Mouse (Mus musculus) liver, postnatal 0 days (tissue): Measurements from ENCODE around the gene Rnf43. TPM values are rescaled to one million over a fixed set of nuclear protein-coding genes. Genes with fewer than 3 reads are reported as not detected.
A peak's percentile ranks its signal among the peaks of the same experiment; 100 is the strongest.

Experiments used
- ATAC-seq: fragments of 200-750 bp; cut with Nextera tagmentation; 2 replicates; pipeline ENCODE4 v1.8.0; 2017; ENCODE audit warnings: mild to moderate bottlenecking, moderate library complexity
- DNase-seq: peaks from one replicate; pipeline ENCODE4 v3.0.0-alpha.2; 2016
- H3K27ac ChIP-seq: fragments of 300-500 bp; sonication (generic); 2 replicates; pipeline ENCODE4 v1.5.1; 2014; ENCODE audit warnings: antibody characterized with exemption, moderate library complexity, mild to moderate bottlenecking, low read depth
- H3K27me3 ChIP-seq: fragments of 300-500 bp; sonication (generic); 2 replicates; pipeline ENCODE4 v1.6.1; 2014; ENCODE audit warnings: low read length, control low read depth, mixed read lengths; ENCODE audit not compliant: insufficient read depth
- H3K36me3 ChIP-seq: fragments of 300-500 bp; sonication (generic); replicated peaks from 2 replicates; pipeline ENCODE4 v1.6.1; 2014; ENCODE audit warnings: mild to moderate bottlenecking, control low read depth, low read length, moderate library complexity, mixed read lengths; ENCODE audit not compliant: insufficient read depth
- H3K4me1 ChIP-seq: fragments of 300-500 bp; sonication (generic); 2 replicates; pipeline ENCODE4 v1.6.1; 2014; ENCODE audit warnings: antibody characterized with exemption, mild to moderate bottlenecking, control low read depth; ENCODE audit not compliant: insufficient read depth
- H3K4me2 ChIP-seq: fragments of 300-500 bp; sonication (generic); 2 replicates; pipeline ENCODE4 v1.6.1; 2014; ENCODE audit warnings: low read depth, mild to moderate bottlenecking, low read length, moderate library complexity, mixed read lengths
- H3K4me3 ChIP-seq: fragments of 300-500 bp; sonication (generic); 2 replicates; pipeline ENCODE4 v1.5.1; 2014; ENCODE audit warnings: low read depth, low read length
- H3K9ac ChIP-seq: fragments of 300-500 bp; sonication (generic); replicated peaks from 2 replicates; pipeline ENCODE4 v1.6.1; 2014; ENCODE audit warnings: mild to moderate bottlenecking, moderate library complexity
- H3K9me3 ChIP-seq: fragments of 300-500 bp; sonication (generic); 2 replicates; pipeline ENCODE4 v1.6.1; 2016; ENCODE audit warnings: mild to moderate bottlenecking, control low read depth, low read length, mixed read lengths
- CTCF ChIP-seq: sonication (generic); IDR thresholded peaks from 2 replicates; pipeline ENCODE4 v1.5.1; 2016; ENCODE audit warnings: antibody characterized with exemption, low read depth
- EP300 ChIP-seq: IDR thresholded peaks from 2 replicates; pipeline ENCODE4 v1.6.1; 2016; ENCODE audit warnings: antibody characterized with exemption, low read depth, mild to moderate bottlenecking
- WGBS: fragments of 180-500 bp; shearing (Covaris S2); extraction: QIAGEN DNeasy Blood & Tissue Kit; methylation state at CpG from one replicate; pipeline ENCODE4 v1.1.7; 2014; ENCODE audit not compliant: insufficient replicate concordance; 5-methylcytosine and 5-hydroxymethylcytosine counted together
- polyA plus RNA-seq: library from polyadenylated mRNA; unstranded; fragments of >200 nt; fragmentation: Nextera tagmentation; extraction: Ambion mirVana; gene quantifications from 2 replicates; pipeline ENCODE4 v1.2.1, GENCODE M21; 2015

Gene Rnf43
- polyA plus RNA-seq, 1 experiment from 2014 or later, result 4.2 TPM

DNA sequence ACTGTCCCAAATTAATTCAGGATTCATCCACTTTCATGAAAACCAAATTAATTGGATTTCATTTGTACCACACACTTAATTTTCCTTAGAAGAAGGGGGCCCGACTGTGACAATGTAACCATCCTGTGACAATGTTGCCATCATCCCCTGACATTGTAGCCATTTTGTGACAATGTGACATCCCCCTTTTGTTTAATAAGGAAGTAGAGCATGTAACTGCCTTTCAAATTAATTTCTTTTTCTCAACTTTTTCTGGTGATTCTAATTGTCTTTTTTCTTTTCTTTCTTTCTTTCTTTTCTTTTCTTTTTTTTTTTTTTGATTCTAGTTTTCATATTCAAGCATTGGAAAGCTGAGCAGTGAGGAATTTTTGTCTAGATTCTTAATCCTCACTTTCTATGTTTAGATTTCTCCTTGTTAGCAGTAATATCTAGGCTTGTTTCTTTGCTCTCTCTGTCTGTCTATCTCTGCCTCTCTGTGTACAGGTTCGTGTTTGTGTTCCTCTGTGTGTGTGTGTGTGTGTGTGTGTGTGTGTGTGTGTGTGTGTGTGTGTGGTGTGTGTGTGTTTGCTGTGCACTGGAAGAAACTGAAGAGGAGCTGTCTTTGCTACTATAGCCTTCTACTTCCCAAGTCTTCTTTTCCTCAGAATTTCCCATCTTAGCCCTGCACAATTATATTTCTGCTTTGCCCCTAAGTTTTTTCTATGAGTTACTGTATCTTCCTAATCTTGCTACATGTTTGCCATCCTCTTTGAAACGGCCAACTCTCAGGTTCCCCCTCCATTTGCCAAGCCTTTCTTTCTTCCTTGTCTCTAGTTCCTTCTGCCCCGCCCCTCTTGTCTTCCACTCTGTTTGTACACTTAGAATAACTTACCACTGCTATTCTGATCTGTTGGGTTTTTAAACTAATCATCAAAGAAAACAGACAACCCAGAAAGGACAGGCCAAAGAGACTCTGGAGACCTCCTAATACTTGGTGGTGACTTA is 4.9 kb downstream of the Rnf43 start:
- H3K9ac ChIP-seq, result no peak overlapping the region
- no peaks in the 10 kb centered on the region for H3K36me3 ChIP-seq
- H3K27me3 ChIP-seq, result no peaks in the 10 kb centered on the region
- no peaks in the 10 kb centered on the region for H3K9me3 ChIP-seq
- H3K4me2 ChIP-seq, result peak overlapping the region; percentile 38
- H3K4me3 ChIP-seq, result no peak overlapping the region
- no peaks in the 10 kb centered on the region for H3K4me1 ChIP-seq
- WGBS, result 39% methylated on average over 4 of the region's 4 CpGs
- TF ChIP-seq CTCF (no peak), EP300 (no peak)
- DNase-seq (no peak), ATAC-seq (no peak)
- H3K27ac ChIP-seq, result no peak overlapping the region

GRCm38 (mm10) chr11:87673282-87673681 is 10.8 kb downstream of the Rnf43 start:
- ATAC-seq (no peak), DNase-seq (no peak)
- H3K9me3 ChIP-seq, result no peaks in the 10 kb centered on the region
- TF ChIP-seq EP300 (no peak), CTCF (no peak)
- no peaks in the 10 kb centered on the region for H3K36me3 ChIP-seq
- H3K27me3 ChIP-seq, result no peaks in the 10 kb centered on the region
- no peak overlapping the region for H3K27ac ChIP-seq
- no peak overlapping the region for H3K4me2 ChIP-seq
- 95% methylated on average over 1 of the region's 1 CpGs for WGBS
- no peaks in the 10 kb centered on the region for H3K4me1 ChIP-seq
- H3K4me3 ChIP-seq, result no peak overlapping the region
- H3K9ac ChIP-seq, result no peak overlapping the region

DNA sequence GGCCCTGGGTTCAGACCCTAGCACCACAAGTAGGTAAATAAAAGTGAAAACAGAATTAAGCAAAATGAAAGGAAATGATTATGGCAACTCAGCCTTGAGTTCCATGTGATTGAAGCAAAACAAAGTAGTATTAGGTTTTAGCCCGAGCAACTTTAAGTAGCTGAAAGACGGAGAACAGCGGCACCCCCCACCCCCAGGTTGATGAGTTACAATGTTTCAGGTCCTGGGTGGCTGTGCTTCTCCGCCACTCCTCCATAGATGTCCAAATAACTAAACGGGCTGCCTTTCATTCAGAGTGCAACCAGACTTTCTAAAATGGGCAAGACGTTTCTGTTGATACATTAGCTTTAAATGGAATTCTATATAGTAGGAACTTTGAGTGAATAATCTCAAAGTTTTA is 13.1 kb downstream of the Rnf43 start:
- TF ChIP-seq CTCF (no peak), EP300 (no peak)
- Histone ChIP-seq H3K4me1 (no peaks in the 10 kb centered on the region), H3K36me3 (no peaks in the 10 kb centered on the region), H3K27ac (no peak overlapping the region), H3K27me3 (no peaks in the 10 kb centered on the region), H3K4me2 (no peak overlapping the region), H3K9me3 (no peaks in the 10 kb centered on the region), H3K9ac (no peak overlapping the region), H3K4me3 (no peak overlapping the region)
- ATAC-seq (no peak), DNase-seq (no peak)
- 84% methylated on average over 6 of the region's 6 CpGs for WGBS

- TF ChIP-seq EP300, result no peak
- TF ChIP-seq CTCF, result no peak
Measured at GRCm38 (mm10) chr11:87677756-87678155, 15.2 kb downstream of the Rnf43 start.

GRCm38 (mm10) chr11:87678545-87678944 is 16.0 kb downstream of the Rnf43 start:
- 76% methylated on average over 4 of the region's 4 CpGs for WGBS
- DNase-seq, result no peak
- Histone ChIP-seq H3K36me3 (no peaks in the 10 kb centered on the region; the same call in 1 of the 2 replicates), H3K4me3 (no peak overlapping the region), H3K4me2 (no peak overlapping the region), H3K4me1 (peaks cover 7% of the 10 kb centered on the region; the same call in 1 of the 2 replicates), H3K27me3 (no peaks in the 10 kb centered on the region), H3K27ac (no peak overlapping the region), H3K9me3 (no peaks in the 10 kb centered on the region), H3K9ac (no peak overlapping the region)
- TF ChIP-seq EP300 (no peak), CTCF (no peak)
- no peak for ATAC-seq

More at GRCm38 (mm10) chr11:87677756-87678155, 15.2 kb downstream of the Rnf43 start:
- Histone ChIP-seq H3K9ac (no peak overlapping the region), H3K4me3 (no peak overlapping the region), H3K4me1 (peaks cover 1% of the 10 kb centered on the region; the same call in 1 of the 2 replicates), H3K36me3 (no peaks in the 10 kb centered on the region; the same call in 1 of the 2 replicates), H3K27ac (no peak overlapping the region), H3K27me3 (no peaks in the 10 kb centered on the region), H3K4me2 (no peak overlapping the region), H3K9me3 (no peaks in the 10 kb centered on the region)
- WGBS, result 75% methylated on average over 5 of the region's 5 CpGs
- ATAC-seq, result no peak
- no peak for DNase-seq

DNA sequence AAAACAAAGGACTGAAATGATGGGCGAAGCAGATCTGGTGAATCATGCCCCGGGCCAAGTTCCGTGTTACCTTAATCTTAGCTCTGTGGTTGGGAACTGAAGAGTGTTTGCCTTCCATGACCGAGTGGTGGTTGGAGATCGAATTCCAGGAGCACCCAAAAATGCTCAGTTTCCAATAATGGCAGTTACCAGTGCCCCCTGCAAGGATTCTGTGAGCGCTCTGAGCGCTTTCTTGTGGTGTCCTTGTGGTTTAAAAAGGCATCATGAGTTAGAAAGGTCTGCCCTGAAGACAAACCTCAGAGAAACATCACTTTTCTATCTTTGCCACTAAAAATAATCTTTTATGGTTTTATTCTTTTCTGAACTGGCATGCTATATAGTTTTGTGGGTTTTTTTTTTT is 16.5 kb downstream of the Rnf43 start:
- TF ChIP-seq EP300 (no peak), CTCF (no peak)
- H3K4me1 ChIP-seq, result peaks cover 7% of the 10 kb centered on the region; the same call in 1 of the 2 replicates
- no peaks in the 10 kb centered on the region for H3K9me3 ChIP-seq
- WGBS, result 67% methylated on average over 7 of the region's 7 CpGs
- no peaks in the 10 kb centered on the region for H3K27me3 ChIP-seq
- H3K27ac ChIP-seq, result no peak overlapping the region
- no peak overlapping the region for H3K9ac ChIP-seq
- no peak overlapping the region for H3K4me3 ChIP-seq
- DNase-seq (no peak), ATAC-seq (no peak)
- H3K4me2 ChIP-seq, result no peak overlapping the region
- no peaks in the 10 kb centered on the region; the same call in 1 of the 2 replicates for H3K36me3 ChIP-seq
